Mouse (Mus musculus): ENCODE data around the gene Tnnt2.

The Tnnt2 gene

GRCm38 (mm10) chr1:135856070-135856469, 19.9 kb downstream of the Tnnt2 start:
- no peak for DNase-seq

GRCm38 (mm10) chr1:135857137-135857775, 21.1 kb downstream of the Tnnt2 start:
- no peak for DNase-seq

- DNase-seq = no peak
Observed at GRCm38 (mm10) chr1:135858533-135858932, 22.4 kb downstream of the Tnnt2 start.

GRCm38 (mm10) chr1:135861091-135861490, 24.9 kb downstream of the Tnnt2 start:
- no peak for DNase-seq

GRCm38 (mm10) chr1:135861980-135862552, 25.9 kb downstream of the Tnnt2 start:
- DNase-seq = no peak

- no peak for DNase-seq
Observed at GRCm38 (mm10) chr1:135862561-135862960, 26.4 kb downstream of the Tnnt2 start.

GRCm38 (mm10) chr1:135863786-135864335, 27.7 kb downstream of the Tnnt2 start:
- DNase-seq = no peak

- no peak for DNase-seq
Observed at GRCm38 (mm10) chr1:135864830-135865229, 28.7 kb downstream of the Tnnt2 start.

- DNase-seq = peak; percentile 75
Observed at GRCm38 (mm10) chr1:135865518-135866194, 29.5 kb downstream of the Tnnt2 start.

GRCm38 (mm10) chr1:135868570-135868969, 32.4 kb downstream of the Tnnt2 start:
- DNase-seq = no peak

GRCm38 (mm10) chr1:135872991-135873390, 36.8 kb downstream of the Tnnt2 start:
- DNase-seq = no peak

- no peak for DNase-seq
Observed at GRCm38 (mm10) chr1:135877248-135877647, 41.1 kb downstream of the Tnnt2 start.

- DNase-seq = peak; percentile 62
Observed at GRCm38 (mm10) chr1:135882385-135883109, 46.4 kb downstream of the Tnnt2 start.

- DNase-seq = no peak
Observed at GRCm38 (mm10) chr1:135889461-135890185, 53.5 kb downstream of the Tnnt2 start.

GRCm38 (mm10) chr1:135891424-135892216, 55.5 kb downstream of the Tnnt2 start:
- no peak for DNase-seq

- DNase-seq = no peak
Observed at GRCm38 (mm10) chr1:135892233-135892632, 56.1 kb downstream of the Tnnt2 start.

- DNase-seq = no peak
Observed at GRCm38 (mm10) chr1:135892764-135893163, 56.6 kb downstream of the Tnnt2 start.

GRCm38 (mm10) chr1:135893377-135893776, 57.2 kb downstream of the Tnnt2 start:
- DNase-seq = no peak

- no peak for DNase-seq
Observed at GRCm38 (mm10) chr1:135895367-135895766, 59.2 kb downstream of the Tnnt2 start.

GRCm38 (mm10) chr1:135899295-135899694, 63.1 kb downstream of the Tnnt2 start:
- DNase-seq = no peak

- no peak for DNase-seq
Observed at GRCm38 (mm10) chr1:135899991-135900515, 63.9 kb downstream of the Tnnt2 start.

Measured in thymus, postnatal 25 days (tissue).